Mouse (Mus musculus) urinary bladder, adult 2 months (tissue): ENCODE results near the gene Sdk1. TPM values are rescaled to one million over a fixed set of nuclear protein-coding genes. Genes with fewer than 3 reads are reported as not detected.

Experiments used
- DNase-seq: peaks from one replicate; pipeline ENCODE4 v3.0.0; 2022; ENCODE audit warnings: low spot score
- polyA plus RNA-seq: library from polyadenylated mRNA; depleted of rRNA; stranded (reverse); fragments of >200 nt; gene quantifications from 2 replicates; pipeline ENCODE4 v1.2.3, GENCODE M21; 2012

Sdk1 gene
- polyA plus RNA-seq, 1 experiment = 3.8 TPM

DNA sequence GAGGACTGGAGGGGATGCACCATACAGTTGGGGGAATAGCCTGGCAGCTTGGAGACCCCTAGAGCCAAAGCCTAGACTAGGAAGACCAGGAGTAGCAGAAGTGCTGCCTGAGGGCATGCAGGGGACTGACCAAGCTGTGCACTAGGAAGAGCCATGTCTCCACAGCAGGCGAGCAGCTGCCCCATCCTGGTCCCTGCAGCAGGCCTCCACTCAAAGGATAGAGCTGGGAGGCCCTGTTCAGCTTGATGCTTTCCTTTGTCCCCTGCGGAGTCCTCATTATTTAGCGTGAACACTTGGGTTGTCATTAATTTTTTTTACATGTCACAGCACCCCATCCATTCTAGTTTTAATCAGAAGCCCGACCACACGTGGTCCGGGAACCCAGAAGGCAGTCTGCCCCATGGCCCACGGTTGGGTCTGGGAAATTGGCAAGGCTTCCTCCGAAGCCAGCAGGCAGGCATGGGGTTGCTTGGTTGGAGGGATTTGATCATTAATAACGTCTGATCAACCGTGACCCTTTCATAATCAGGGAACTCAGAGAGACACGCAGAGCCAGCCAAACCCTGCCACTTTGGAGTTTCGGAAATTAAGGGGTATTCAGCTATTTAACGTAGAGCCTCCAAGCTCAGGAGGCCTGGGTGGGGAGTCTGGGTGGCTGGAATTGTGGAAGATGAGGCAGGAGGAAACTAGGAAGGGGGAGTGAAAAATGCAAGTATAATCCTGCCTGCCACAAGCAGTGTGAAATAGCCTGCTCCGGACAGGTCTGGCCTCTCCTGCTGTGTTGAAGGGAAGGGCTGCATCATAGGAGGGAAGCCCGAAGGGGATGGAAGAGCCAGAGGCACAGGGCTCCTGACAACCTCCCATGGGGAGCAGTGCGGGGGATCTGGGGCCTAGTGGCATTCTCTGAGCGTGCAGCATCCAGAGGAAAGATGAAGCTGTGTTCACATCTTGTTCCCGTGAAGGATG lies 872.2 kb downstream of the Sdk1 start:
- DNase-seq = no peak

- no peak for DNase-seq
Measured at GRCm38 (mm10) chr5:142127779-142128178, 886.5 kb downstream of the Sdk1 start.

- DNase-seq = no peak
Measured at GRCm38 (mm10) chr5:142128181-142128611, 886.9 kb downstream of the Sdk1 start.

DNA sequence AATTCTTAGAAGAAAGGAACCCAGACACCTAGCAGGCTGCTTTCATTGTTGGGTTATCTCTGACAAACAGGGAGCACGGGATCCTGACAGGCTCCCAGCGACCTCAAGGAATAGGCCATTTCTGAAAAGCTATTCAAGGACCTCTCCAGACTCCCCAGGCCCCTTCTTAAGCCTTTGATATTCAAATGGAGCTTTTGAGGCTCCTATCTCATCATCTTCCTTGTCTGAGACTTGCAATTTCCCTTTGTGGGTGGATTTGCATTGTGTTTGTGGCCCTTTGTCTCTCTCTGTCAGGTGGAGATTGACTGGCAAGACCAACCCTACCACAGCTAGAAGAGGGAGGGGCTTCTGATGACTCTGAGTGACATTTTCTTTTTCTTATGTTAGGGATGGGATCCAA lies 888.7 kb downstream of the Sdk1 start:
- DNase-seq = no peak

DNA sequence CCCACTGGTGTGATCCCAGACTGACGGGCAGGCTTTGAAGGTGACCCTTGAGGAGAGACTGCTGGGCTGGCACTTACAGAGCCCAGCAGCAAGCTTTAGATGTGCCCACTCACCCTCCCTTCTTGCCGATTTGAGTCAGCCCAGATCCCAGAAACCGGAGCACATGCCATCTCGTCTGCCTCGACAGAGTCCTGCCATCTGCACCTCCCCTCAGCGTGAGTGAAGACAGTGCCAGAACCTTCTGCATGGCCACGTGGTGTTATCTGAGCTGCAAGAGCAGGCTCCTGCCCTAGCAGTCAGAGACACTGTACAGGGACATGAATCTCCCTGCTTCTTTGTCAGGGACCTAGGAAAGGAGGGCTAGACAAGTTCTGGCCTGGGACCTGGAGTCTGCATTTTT lies 898.7 kb downstream of the Sdk1 start:
- DNase-seq = no peak

- DNase-seq = no peak
Measured at GRCm38 (mm10) chr5:142149594-142149993, 908.3 kb downstream of the Sdk1 start.

DNA sequence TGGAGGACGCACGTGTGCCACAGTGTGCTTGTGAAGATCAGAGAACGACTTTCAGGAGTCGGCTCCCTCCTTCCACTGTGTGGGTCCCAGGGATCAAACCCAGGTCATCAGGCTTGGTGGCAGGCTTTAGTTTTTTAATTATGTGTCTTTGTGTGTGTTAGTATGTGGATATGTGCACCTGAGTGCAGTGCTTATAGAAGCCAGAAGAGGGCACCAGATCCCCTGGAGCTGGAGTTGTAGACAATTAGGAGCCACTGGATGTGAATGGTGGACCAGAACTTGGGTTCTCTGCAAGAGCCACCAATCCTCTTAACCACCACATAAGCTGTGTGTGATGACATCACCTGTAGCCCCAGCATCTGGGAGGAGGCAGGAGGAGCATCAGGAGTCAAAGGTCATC lies 909.5 kb downstream of the Sdk1 start:
- no peak for DNase-seq

DNA sequence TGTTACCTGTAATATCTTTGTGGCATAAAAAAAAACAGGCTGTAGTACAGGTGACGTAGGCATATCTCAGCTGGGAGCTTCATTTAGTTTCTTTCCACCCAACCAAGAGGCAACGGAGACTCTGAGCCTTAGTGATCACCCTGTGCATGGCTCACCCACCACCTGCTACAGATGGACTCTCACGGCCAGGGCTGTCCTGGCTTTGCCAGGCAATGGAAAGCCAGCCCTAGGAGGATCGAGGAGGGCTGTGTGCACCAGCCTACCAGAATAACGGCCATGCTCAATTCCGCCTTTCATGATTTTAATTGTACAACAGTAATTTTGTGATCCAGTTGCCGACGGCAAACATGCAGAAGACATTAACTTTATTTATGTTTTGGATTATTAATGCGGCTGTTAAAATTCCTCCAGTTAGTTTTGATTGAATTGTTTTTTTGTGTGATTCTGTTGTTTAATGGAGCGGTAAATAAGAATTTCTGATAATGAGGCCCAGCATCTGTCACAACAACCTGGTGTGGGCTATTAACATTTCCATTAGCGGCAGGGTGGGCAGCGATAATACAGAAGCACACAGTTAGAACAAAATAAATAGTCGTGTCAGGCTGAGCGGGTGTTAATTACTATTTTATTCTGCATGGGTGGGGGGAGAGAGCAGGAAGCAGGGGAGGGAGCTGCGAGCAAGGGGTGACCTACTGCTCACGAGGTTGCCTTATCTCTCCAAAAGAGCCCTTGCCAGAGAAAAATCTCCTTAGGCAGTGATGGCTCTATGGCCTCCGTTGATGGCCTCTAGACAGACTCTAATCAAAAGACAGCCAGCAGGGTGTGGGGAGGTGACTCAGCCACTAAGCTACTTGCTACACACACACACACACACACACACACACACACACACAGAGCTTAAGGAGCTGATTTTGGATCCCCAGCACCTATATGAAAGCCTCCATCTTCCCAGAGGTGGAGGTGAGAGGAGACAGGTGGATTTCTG lies 915.9 kb downstream of the Sdk1 start:
- no peak for DNase-seq

- no peak for DNase-seq
Measured at GRCm38 (mm10) chr5:142163483-142163882, 922.2 kb downstream of the Sdk1 start.

- DNase-seq = no peak
Measured at GRCm38 (mm10) chr5:142173636-142174035, 932.3 kb downstream of the Sdk1 start.

- DNase-seq = no peak
Measured at GRCm38 (mm10) chr5:142178164-142178563, 936.9 kb downstream of the Sdk1 start.

GRCm38 (mm10) chr5:142179304-142179703 lies 938.0 kb downstream of the Sdk1 start:
- no peak for DNase-seq

DNA sequence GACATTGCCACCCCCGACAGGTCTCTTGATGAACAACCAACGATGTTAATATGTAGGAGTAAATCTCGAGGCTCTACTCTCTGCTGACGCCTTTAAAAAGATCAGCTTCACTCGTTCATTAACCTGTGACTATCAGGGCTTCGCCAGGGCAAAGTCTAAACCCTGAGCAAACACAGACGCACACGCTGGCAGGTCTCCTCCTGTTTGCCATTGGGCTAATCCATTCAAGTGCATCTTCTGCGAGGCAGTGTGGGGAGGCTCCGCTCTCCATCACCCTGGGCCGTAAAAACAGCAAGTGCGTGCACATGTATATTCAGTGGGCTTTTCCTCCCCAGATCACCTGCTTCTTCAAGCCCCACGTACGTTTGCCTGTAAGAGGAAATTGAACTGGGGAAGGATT lies 940.6 kb downstream of the Sdk1 start:
- DNase-seq = no peak

DNA sequence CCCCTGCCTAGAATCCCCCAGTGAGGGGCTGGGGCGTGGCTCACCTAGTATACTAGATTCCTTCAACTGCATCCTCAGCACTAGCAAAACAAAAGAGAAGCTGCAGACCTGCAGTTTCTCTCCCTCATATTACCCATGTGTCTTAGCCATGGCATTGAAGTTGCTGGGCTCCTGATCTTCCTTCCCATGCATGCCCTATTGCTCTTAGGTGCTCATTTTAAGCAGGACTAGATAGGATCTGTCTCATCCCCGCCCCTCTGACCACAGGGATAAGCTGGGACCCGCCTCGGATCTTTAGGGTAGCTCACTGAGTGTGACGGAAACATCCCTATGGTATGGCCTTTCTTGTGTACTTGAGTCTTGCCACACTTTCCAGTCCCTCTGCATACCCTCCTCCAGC lies 947.5 kb downstream of the Sdk1 start:
- DNase-seq = no peak

- no peak for DNase-seq
Measured at GRCm38 (mm10) chr5:142209911-142210310, 968.6 kb downstream of the Sdk1 start.

GRCm38 (mm10) chr5:142212252-142212651 lies 971.0 kb downstream of the Sdk1 start:
- DNase-seq = no peak

- no peak for DNase-seq
Measured at GRCm38 (mm10) chr5:142215981-142216380, 974.7 kb downstream of the Sdk1 start.

GRCm38 (mm10) chr5:142220851-142221503 lies 979.7 kb downstream of the Sdk1 start:
- no peak for DNase-seq

- no peak for DNase-seq
Measured at GRCm38 (mm10) chr5:142228957-142229810, 987.9 kb downstream of the Sdk1 start.

GRCm38 (mm10) chr5:142229811-142230205 lies 988.5 kb downstream of the Sdk1 start:
- DNase-seq = no peak

DNA sequence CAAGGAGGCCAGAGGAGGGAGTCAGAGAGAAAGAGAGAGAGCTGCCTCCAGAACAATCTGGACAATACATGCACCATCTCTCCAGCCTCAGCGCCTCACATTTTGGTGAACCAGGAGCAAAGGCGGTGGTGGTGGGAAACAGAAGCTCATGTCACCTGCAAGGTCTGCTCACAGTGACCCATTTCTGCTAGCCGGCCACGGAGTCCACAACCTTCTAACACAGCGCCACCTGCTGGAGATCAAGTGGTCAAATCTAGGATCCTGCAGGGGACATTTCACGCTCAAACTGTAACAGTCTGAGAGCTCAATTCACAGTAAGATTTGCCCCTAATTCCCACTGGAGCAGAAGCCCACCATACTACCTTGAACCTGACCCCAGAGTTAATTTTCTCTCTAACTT lies 999.0 kb downstream of the Sdk1 start:
- no peak for DNase-seq
